Mouse (Mus musculus) right cerebral cortex, postnatal 36 days (tissue): ENCODE results near the gene Stub1.
"Not testable (repeated sequence)": the region's sequence is repeated elsewhere in the genome, so short reads cannot be mapped to it uniquely, and the experiment has no call there.

Experiments used
- DNase-seq, 2 experiments: peaks; one replicate each; pipeline ENCODE4 v3.0.0; 2022; ENCODE audit warnings: low spot score in 2 of 2, mixed read lengths in 1 of 2

Gene Stub1

GRCm38 (mm10) chr17:25833291-25833663, at the start of gene Stub1:
Gene Stub1, minus strand, starts transcription at chr17:25833404.
- DNase-seq, result peak; percentile 79 to 83

GRCm38 (mm10) chr17:25882306-25882705, 49.1 kb upstream of the Stub1 start:
- no peak for DNase-seq

- DNase-seq, result no peak
These were observed 48.5 kb upstream of the Stub1 start for GRCm38 (mm10) chr17:25881691-25882090.

GRCm38 (mm10) chr17:25880913-25881641, 47.9 kb upstream of the Stub1 start:
- no peak for DNase-seq

GRCm38 (mm10) chr17:25880196-25880910, 47.1 kb upstream of the Stub1 start, which contains the start of gene Wfikkn1:
Gene Wfikkn1, minus strand, starts transcription at chr17:25880858.
- DNase-seq, result no peak

GRCm38 (mm10) chr17:25879750-25880149, 46.5 kb upstream of the Stub1 start:
- no peak for DNase-seq

- no peak for DNase-seq
These were observed 46.1 kb upstream of the Stub1 start for GRCm38 (mm10) chr17:25879261-25879660.

- no peak for DNase-seq
These were observed 45.5 kb upstream of the Stub1 start for GRCm38 (mm10) chr17:25878611-25879180.

- no peak for DNase-seq
These were observed 44.8 kb upstream of the Stub1 start for GRCm38 (mm10) chr17:25877741-25878610.

GRCm38 (mm10) chr17:25877025-25877424, 43.8 kb upstream of the Stub1 start:
- DNase-seq, result no peak

GRCm38 (mm10) chr17:25876347-25876915, 43.2 kb upstream of the Stub1 start:
- no peak for DNase-seq

GRCm38 (mm10) chr17:25875171-25876136, 42.2 kb upstream of the Stub1 start:
- peak; percentile 86 to 89 for DNase-seq

- peak; percentile 94 for DNase-seq
These were observed 41.5 kb upstream of the Stub1 start, which contains the start of gene Mettl26 for GRCm38 (mm10) chr17:25874721-25875170. Gene Mettl26, plus strand, starts transcription at chr17:25875074.

- DNase-seq, result no peak
These were observed 41.0 kb upstream of the Stub1 start for GRCm38 (mm10) chr17:25874148-25874720.

- DNase-seq, result no peak
These were observed 40.4 kb upstream of the Stub1 start for GRCm38 (mm10) chr17:25873405-25874147.

GRCm38 (mm10) chr17:25872676-25873075, 39.5 kb upstream of the Stub1 start:
- DNase-seq, result no peak

GRCm38 (mm10) chr17:25871566-25871965, 38.4 kb upstream of the Stub1 start:
- not testable (repeated sequence) for DNase-seq

GRCm38 (mm10) chr17:25869954-25870353, 36.8 kb upstream of the Stub1 start:
- no peak for DNase-seq

GRCm38 (mm10) chr17:25869498-25869897, 36.3 kb upstream of the Stub1 start:
- DNase-seq, result no peak
